Mouse (Mus musculus) ES-Bruce4 (cell line): Measurements from ENCODE around the gene Lins1. TPM values are rescaled to one million over a fixed set of nuclear protein-coding genes. Genes with fewer than 3 reads are reported as not detected.

ENCODE experiments used
- H3K27ac ChIP-seq: 2 replicates; pipeline ENCODE4 v1.5.1; 2012; ENCODE audit warnings: low read length, inconsistent platforms; ENCODE audit not compliant: insufficient read depth
- H3K27me3 ChIP-seq: 2 replicates; pipeline ENCODE4 v1.6.1; 2012; ENCODE audit warnings: mild to moderate bottlenecking, low read length, inconsistent platforms; ENCODE audit not compliant: control insufficient read depth, poor library complexity, insufficient read depth, severe bottlenecking
- H3K36me3 ChIP-seq: 2 replicates; pipeline ENCODE4 v1.6.1; 2012; ENCODE audit warnings: inconsistent platforms, mild to moderate bottlenecking, low read length, moderate library complexity; ENCODE audit not compliant: control insufficient read depth, poor library complexity, insufficient read depth, severe bottlenecking
- H3K4me1 ChIP-seq: one replicate; pipeline ENCODE4 v1.8.1; 2011; ENCODE audit warnings: low read length; ENCODE audit not compliant: control insufficient read depth, insufficient read depth
- H3K4me3 ChIP-seq: 2 replicates; pipeline ENCODE4 v1.5.1; 2011; ENCODE audit warnings: low read depth, mild to moderate bottlenecking, low read length
- H3K9ac ChIP-seq: 2 replicates; pipeline ENCODE4 v1.6.1; 2012; ENCODE audit warnings: low read depth, mild to moderate bottlenecking, inconsistent platforms; ENCODE audit not compliant: poor library complexity, severe bottlenecking
- H3K9me3 ChIP-seq: replicated peaks from 2 replicates; pipeline ENCODE4 v1.6.1; 2012; ENCODE audit warnings: mild to moderate bottlenecking, low read length, inconsistent platforms; ENCODE audit not compliant: control insufficient read depth, poor library complexity, insufficient read depth, severe bottlenecking
- CTCF ChIP-seq: IDR thresholded peaks from one replicate; pipeline ENCODE4 v1.8.1; 2011; ENCODE audit warnings: low read depth, low read length
- EP300 ChIP-seq: IDR thresholded peaks from 2 replicates; pipeline ENCODE4 v1.6.1; 2011; ENCODE audit warnings: low read depth, low read length; ENCODE audit not compliant: insufficient read depth
- POLR2A ChIP-seq: IDR thresholded peaks from one replicate; pipeline ENCODE4 v1.8.1; 2011; ENCODE audit warnings: low read length; ENCODE audit not compliant: insufficient read depth
- polyA plus RNA-seq: library from polyadenylated mRNA; stranded (reverse); fragments of >200 nt; gene quantifications from 2 replicates; pipeline ENCODE4 v1.2.4, GENCODE M21; 2011; ENCODE audit warnings: low read depth; ENCODE audit not compliant: missing spikeins, insufficient read depth, insufficient read length

The Lins1 gene
- polyA plus RNA-seq, 1 experiment, result 10.9 TPM

GRCm38 (mm10) chr7:66733431-66733830 lies 43.7 kb downstream of the Lins1 start:
- Histone ChIP-seq H3K36me3 (no peaks in the 10 kb centered on the region), H3K27me3 (no peaks in the 10 kb centered on the region), H3K9ac (no peak overlapping the region), H3K9me3 (peaks cover 7% of the 10 kb centered on the region; the same call in 1 of the 2 replicates), H3K27ac (no peak overlapping the region), H3K4me3 (no peak overlapping the region), H3K4me1 (no peaks in the 10 kb centered on the region)
- TF ChIP-seq CTCF, result no peak
- no peak for TF ChIP-seq POLR2A
- TF ChIP-seq EP300, result no peak

- Histone ChIP-seq H3K4me1 (no peaks in the 10 kb centered on the region), H3K27ac (no peak overlapping the region)
- TF ChIP-seq POLR2A, result no peak
Measured at GRCm38 (mm10) chr7:66733882-66734281, 44.2 kb downstream of the Lins1 start.

GRCm38 (mm10) chr7:66734466-66734865 lies 44.8 kb downstream of the Lins1 start:
- Histone ChIP-seq H3K27me3 (no peaks in the 10 kb centered on the region), H3K27ac (no peak overlapping the region), H3K4me3 (no peak overlapping the region), H3K9me3 (no peaks in the 10 kb centered on the region; the same call in 1 of the 2 replicates), H3K4me1 (no peaks in the 10 kb centered on the region), H3K9ac (no peak overlapping the region), H3K36me3 (no peaks in the 10 kb centered on the region)
- TF ChIP-seq POLR2A, result no peak
- no peak for TF ChIP-seq EP300
- no peak for TF ChIP-seq CTCF

More at GRCm38 (mm10) chr7:66733882-66734281, 44.2 kb downstream of the Lins1 start:
- H3K9ac ChIP-seq, result no peak overlapping the region
- peaks cover 5% of the 10 kb centered on the region; the same call in 1 of the 2 replicates for H3K9me3 ChIP-seq
- no peak overlapping the region for H3K4me3 ChIP-seq
- no peaks in the 10 kb centered on the region for H3K27me3 ChIP-seq
- H3K36me3 ChIP-seq, result no peaks in the 10 kb centered on the region

GRCm38 (mm10) chr7:66734993-66735392 lies 45.3 kb downstream of the Lins1 start:
- no peak overlapping the region for H3K27ac ChIP-seq
- H3K36me3 ChIP-seq, result no peaks in the 10 kb centered on the region
- H3K9me3 ChIP-seq, result no peaks in the 10 kb centered on the region
- TF ChIP-seq CTCF (no peak), POLR2A (no peak), EP300 (no peak)
- no peaks in the 10 kb centered on the region for H3K27me3 ChIP-seq
- H3K4me3 ChIP-seq, result no peak overlapping the region
- no peak overlapping the region for H3K9ac ChIP-seq
- no peaks in the 10 kb centered on the region for H3K4me1 ChIP-seq

- no peaks in the 10 kb centered on the region for H3K36me3 ChIP-seq
- TF ChIP-seq POLR2A (no peak), CTCF (no peak), EP300 (no peak)
- H3K4me1 ChIP-seq, result no peaks in the 10 kb centered on the region
- no peaks in the 10 kb centered on the region for H3K27me3 ChIP-seq
- H3K27ac ChIP-seq, result no peak overlapping the region
- no peak overlapping the region for H3K9ac ChIP-seq
- H3K9me3 ChIP-seq, result no peaks in the 10 kb centered on the region
- H3K4me3 ChIP-seq, result no peak overlapping the region
Measured at GRCm38 (mm10) chr7:66737418-66737817, 47.7 kb downstream of the Lins1 start.

- H3K9ac ChIP-seq, result no peak overlapping the region
- H3K9me3 ChIP-seq, result no peaks in the 10 kb centered on the region
- no peaks in the 10 kb centered on the region for H3K36me3 ChIP-seq
- no peaks in the 10 kb centered on the region for H3K4me1 ChIP-seq
- no peak overlapping the region for H3K27ac ChIP-seq
- H3K4me3 ChIP-seq, result no peak overlapping the region
- no peak for TF ChIP-seq EP300
- TF ChIP-seq CTCF, result no peak
- no peak for TF ChIP-seq POLR2A
- no peaks in the 10 kb centered on the region for H3K27me3 ChIP-seq
Measured at GRCm38 (mm10) chr7:66741008-66741407, 51.3 kb downstream of the Lins1 start.
